Mouse (Mus musculus) embryonic facial prominence, embryonic 12.5 days (tissue): Measurements from ENCODE around the gene Hsdl1. TPM values are rescaled to one million over a fixed set of nuclear protein-coding genes. Genes with fewer than 3 reads are reported as not detected.

Experiments used
- ATAC-seq: fragments of 200-750 bp; cut with Nextera tagmentation; 2 replicates; pipeline ENCODE4 v1.8.0; 2017; ENCODE audit not compliant: insufficient number of reproducible peaks, insufficient read depth, low FRiP score, low TSS enrichment
- H3K27ac ChIP-seq: fragments of 300-500 bp; sonication (generic); 2 replicates; pipeline ENCODE4 v1.5.1; 2016; ENCODE audit warnings: mild to moderate bottlenecking
- H3K27me3 ChIP-seq: fragments of 300-500 bp; sonication (generic); 2 replicates; pipeline ENCODE4 v1.6.1; 2016; ENCODE audit warnings: mild to moderate bottlenecking, moderate library complexity
- H3K36me3 ChIP-seq: fragments of 300-500 bp; sonication (generic); 2 replicates; pipeline ENCODE4 v1.6.1; 2016; ENCODE audit warnings: mild to moderate bottlenecking
- H3K4me1 ChIP-seq: fragments of 300-500 bp; sonication (generic); 2 replicates; pipeline ENCODE4 v1.6.1; 2016
- H3K4me2 ChIP-seq: fragments of 300-500 bp; sonication (generic); replicated peaks from 2 replicates; pipeline ENCODE4 v1.6.1; 2016; ENCODE audit warnings: mild to moderate bottlenecking, moderate library complexity
- H3K4me3 ChIP-seq: fragments of 300-500 bp; sonication (generic); 2 replicates; pipeline ENCODE4 v1.5.1; 2016; ENCODE audit warnings: mild to moderate bottlenecking
- H3K9ac ChIP-seq: fragments of 300-500 bp; sonication (generic); 2 replicates; pipeline ENCODE4 v1.6.1; 2016; ENCODE audit warnings: mild to moderate bottlenecking, moderate library complexity
- H3K9me3 ChIP-seq: fragments of 300-500 bp; sonication (generic); 2 replicates; pipeline ENCODE4 v1.6.1; 2016; ENCODE audit warnings: mild to moderate bottlenecking, moderate library complexity
- WGBS: fragments of 180-500 bp; shearing (Covaris S2); methylation state at CpG from one replicate; pipeline ENCODE4 v1.1.7; 2016; 5-methylcytosine and 5-hydroxymethylcytosine counted together
- polyA plus RNA-seq: library from polyadenylated mRNA; unstranded; fragments of >200 nt; fragmentation: Nextera tagmentation; extraction: Ambion mirVana; gene quantifications from 2 replicates; pipeline ENCODE4 v1.2.1, GENCODE M21; 2016

Gene Hsdl1
- polyA plus RNA-seq, 1 experiment from 2014 or later = 37.2 TPM

DNA sequence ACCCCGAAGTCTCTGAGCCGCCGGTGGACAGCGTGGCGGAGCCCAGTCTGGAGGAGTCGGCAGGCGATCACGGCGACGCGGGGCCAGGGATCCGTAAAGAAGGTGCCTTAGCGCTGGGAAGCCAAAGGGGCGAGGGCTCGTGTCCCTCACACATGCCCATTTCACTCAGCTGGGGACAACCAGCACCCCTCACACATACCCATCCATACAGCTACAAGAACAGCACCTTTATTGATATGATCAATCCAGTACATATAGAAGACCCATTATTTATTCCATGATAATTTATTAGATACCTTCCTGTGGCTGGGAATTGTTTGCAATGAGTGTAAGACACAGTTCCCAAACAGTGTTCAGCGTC is 363 bp upstream of the Hsdl1 start:
- ATAC-seq = peak; percentile 13; the same call in 1 of the 2 replicates
- WGBS = 2% methylated on average over 16 of the region's 16 CpGs
- Histone ChIP-seq H3K27ac (no peak overlapping the region), H3K27me3 (peaks cover 34% of the 10 kb centered on the region), H3K4me3 (peak overlapping the region; percentile 80), H3K9ac (peak overlapping the region; percentile 77), H3K9me3 (no peaks in the 10 kb centered on the region), H3K36me3 (no peaks in the 10 kb centered on the region), H3K4me1 (peaks cover 17% of the 10 kb centered on the region), H3K4me2 (peak overlapping the region; percentile 98)

DNA sequence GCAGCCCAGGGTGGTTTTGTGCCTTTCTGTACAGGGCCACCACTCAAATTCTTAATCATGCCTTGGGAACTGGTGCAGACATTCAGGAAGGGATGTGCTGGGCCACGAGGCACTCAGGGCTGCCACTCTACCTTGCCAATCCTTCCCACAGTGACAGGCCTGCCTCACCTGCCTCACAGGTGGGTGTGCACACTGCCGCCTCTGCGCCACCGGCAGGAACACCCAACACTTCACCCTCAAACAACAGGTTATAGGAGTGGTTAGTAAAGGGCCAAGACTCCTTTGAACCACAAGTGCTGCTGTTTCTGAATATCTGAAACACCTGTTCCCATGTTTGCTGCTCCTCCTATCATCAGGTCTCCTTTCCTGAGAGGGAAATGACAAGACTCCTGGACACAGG is 2.6 kb downstream of the Hsdl1 start:
- Histone ChIP-seq H3K9me3 (no peaks in the 10 kb centered on the region), H3K27ac (no peak overlapping the region), H3K9ac (no peak overlapping the region), H3K4me2 (no peak overlapping the region), H3K36me3 (no peaks in the 10 kb centered on the region), H3K4me3 (no peak overlapping the region), H3K27me3 (peaks cover 26% of the 10 kb centered on the region), H3K4me1 (peaks cover 17% of the 10 kb centered on the region)
- WGBS = 93% methylated on average over 4 of the region's 4 CpGs
- ATAC-seq = no peak

GRCm38 (mm10) chr8:119571135-119571534 is 3.8 kb downstream of the Hsdl1 start:
- no peak overlapping the region for H3K9ac ChIP-seq
- H3K9me3 ChIP-seq = no peaks in the 10 kb centered on the region
- peaks cover 6% of the 10 kb centered on the region for H3K36me3 ChIP-seq
- peaks cover 17% of the 10 kb centered on the region for H3K4me1 ChIP-seq
- H3K27me3 ChIP-seq = peaks cover 15% of the 10 kb centered on the region; the same call in 1 of the 2 replicates
- no peak overlapping the region for H3K4me2 ChIP-seq
- H3K4me3 ChIP-seq = no peak overlapping the region
- no peak overlapping the region for H3K27ac ChIP-seq
- WGBS = 87% methylated on average over 6 of the region's 6 CpGs
- no peak for ATAC-seq

DNA sequence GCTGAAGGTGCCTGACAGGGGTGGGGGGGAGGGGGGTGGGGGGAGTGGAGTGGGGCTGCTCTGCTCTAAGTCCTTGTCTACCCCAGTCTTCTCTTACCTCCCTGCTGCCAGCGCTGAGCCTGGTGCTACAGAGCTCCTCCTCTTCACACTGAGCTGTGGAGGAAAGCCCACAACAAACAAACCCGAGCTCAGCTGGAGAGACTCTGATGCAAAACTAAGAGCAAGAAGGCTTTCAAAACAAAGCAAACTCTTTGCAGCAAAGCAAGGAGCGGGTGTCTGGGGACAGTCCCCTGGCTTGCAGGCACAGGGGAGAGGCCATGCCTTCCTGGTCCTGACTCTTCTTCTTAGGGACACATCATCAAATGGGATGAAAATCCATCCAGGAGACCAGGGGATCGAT is 5.1 kb downstream of the Hsdl1 start:
- Histone ChIP-seq H3K4me2 (no peak overlapping the region), H3K9me3 (no peaks in the 10 kb centered on the region), H3K27ac (no peak overlapping the region), H3K4me3 (no peak overlapping the region), H3K9ac (no peak overlapping the region), H3K4me1 (peaks cover 14% of the 10 kb centered on the region), H3K27me3 (0 out of 2 replicates have a peak, but pooled peaks cover 9% of the 10 kb centered on the region), H3K36me3 (peaks cover 19% of the 10 kb centered on the region)
- no peak for ATAC-seq
- WGBS = 31% methylated on average over 4 of the region's 4 CpGs

DNA sequence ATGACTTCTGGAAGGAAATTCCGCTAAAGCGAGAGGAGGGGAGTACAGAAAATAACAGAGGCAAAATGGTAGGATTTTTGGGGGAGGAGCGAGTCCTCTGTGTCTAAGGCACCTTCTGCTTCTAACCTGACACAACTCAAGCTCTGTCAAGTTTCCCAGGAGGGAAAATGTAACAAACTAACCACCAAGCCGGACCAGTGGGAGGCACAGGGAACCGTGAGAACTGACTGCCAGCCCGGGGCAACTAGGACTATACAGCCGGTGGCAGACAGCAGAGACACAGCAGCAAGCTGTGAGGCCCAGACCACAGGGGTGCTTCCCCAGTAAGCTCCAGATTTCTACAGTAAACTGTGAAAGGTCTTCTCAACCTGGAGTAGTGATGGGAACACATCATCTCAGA is 6.0 kb downstream of the Hsdl1 start:
- H3K4me2 ChIP-seq = no peak overlapping the region
- peaks cover 10% of the 10 kb centered on the region for H3K4me1 ChIP-seq
- H3K4me3 ChIP-seq = no peak overlapping the region
- no peak for ATAC-seq
- H3K27me3 ChIP-seq = 0 out of 2 replicates have a peak, but pooled peaks cover under 1% of the 10 kb centered on the region
- H3K9ac ChIP-seq = no peak overlapping the region
- H3K27ac ChIP-seq = no peak overlapping the region
- 63% methylated on average over 7 of the region's 7 CpGs for WGBS
- H3K36me3 ChIP-seq = peaks cover 27% of the 10 kb centered on the region
- no peaks in the 10 kb centered on the region for H3K9me3 ChIP-seq

DNA sequence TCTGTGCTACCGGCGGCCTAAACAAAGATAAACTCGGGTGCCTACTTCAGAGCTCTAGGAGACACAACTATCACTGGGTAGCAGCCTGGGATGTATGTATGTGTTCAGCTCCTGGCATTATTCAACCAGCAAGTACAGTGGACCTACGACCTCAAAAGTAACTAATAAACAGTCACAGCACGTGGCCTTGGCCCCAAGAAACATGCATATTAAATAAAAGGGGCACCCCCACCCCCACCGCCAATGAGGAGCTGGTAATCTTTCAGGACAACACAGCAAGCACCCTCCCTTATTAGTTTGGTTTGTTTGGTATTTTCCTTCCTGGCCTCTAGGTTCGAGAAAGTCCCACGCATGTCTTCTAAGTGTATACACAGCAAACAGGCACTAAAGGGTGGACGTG is 6.7 kb downstream of the Hsdl1 start:
- Histone ChIP-seq H3K9ac (no peak overlapping the region), H3K27me3 (no peaks in the 10 kb centered on the region), H3K27ac (no peak overlapping the region), H3K9me3 (no peaks in the 10 kb centered on the region), H3K4me1 (peaks cover 3% of the 10 kb centered on the region; the same call in 1 of the 2 replicates), H3K4me3 (no peak overlapping the region), H3K4me2 (no peak overlapping the region), H3K36me3 (peaks cover 32% of the 10 kb centered on the region)
- WGBS = 86% methylated on average over 9 of the region's 9 CpGs
- ATAC-seq = no peak

DNA sequence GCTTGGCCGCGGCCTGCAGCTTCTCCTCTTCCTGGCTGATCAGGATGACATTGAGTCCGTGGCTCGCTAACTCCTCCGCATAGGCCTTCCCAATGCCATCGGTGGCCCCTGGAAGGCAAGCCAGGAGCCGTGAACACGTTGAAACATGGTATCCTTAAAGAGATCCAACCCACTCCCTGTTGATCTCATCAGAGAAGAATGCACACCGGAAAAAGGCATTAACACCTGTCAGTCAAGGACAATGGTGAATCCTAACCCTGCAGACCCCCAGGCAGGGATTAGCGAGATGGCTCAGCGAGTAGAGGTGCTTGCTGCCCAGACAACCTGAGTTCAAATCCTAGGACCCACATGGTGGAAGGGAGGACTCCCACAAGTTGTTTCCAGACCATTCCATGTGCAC is 8.6 kb downstream of the Hsdl1 start:
- Histone ChIP-seq H3K9ac (no peak overlapping the region), H3K4me2 (no peak overlapping the region), H3K27me3 (no peaks in the 10 kb centered on the region), H3K36me3 (peaks cover 38% of the 10 kb centered on the region), H3K9me3 (no peaks in the 10 kb centered on the region), H3K4me1 (no peaks in the 10 kb centered on the region), H3K4me3 (no peak overlapping the region), H3K27ac (no peak overlapping the region)
- no peak for ATAC-seq
- 78% methylated on average over 11 of the region's 11 CpGs for WGBS

DNA sequence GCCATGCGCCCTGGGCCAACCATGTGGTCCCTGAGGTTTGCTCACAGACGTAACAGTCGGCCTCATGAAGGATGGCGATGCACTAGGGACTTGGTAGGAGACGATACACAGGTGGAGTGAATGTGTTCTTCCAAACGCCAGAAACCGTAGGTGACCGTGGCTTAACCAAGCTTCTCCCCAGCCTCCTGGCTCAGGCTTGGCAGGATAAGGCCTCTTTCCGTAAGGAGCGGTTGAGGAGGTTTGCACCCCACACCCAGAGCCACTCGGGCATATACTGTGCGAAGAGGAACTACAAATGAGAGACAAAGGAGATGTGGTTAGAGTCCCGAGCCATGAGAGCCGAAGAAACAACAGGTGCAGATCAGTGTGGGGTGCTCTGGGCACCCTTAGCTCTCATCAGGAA is 11.1 kb downstream of the Hsdl1 start:
- Histone ChIP-seq H3K4me3 (no peak overlapping the region), H3K4me1 (no peaks in the 10 kb centered on the region), H3K9ac (no peak overlapping the region), H3K27me3 (no peaks in the 10 kb centered on the region), H3K36me3 (peaks cover 38% of the 10 kb centered on the region), H3K27ac (no peak overlapping the region), H3K4me2 (no peak overlapping the region), H3K9me3 (no peaks in the 10 kb centered on the region)
- WGBS = 93% methylated on average over 14 of the region's 14 CpGs
- no peak for ATAC-seq

DNA sequence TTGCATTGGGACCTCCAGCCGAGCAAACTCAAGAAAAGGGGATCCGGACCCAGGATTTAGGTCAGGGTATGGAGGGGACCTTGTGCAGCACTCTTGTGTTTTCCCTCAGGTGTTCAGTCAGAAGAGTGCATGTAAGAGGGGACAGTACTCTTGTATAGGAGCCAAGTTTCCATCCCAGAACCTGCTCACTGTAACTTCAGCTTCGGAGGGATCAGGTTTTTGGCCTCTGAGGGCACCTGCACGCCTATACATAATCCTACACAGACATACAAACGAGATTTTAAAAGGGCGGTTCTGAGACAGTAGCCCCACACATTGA is 15.6 kb downstream of the Hsdl1 start:
- peak overlapping the region; percentile 29 for H3K4me3 ChIP-seq

DNA sequence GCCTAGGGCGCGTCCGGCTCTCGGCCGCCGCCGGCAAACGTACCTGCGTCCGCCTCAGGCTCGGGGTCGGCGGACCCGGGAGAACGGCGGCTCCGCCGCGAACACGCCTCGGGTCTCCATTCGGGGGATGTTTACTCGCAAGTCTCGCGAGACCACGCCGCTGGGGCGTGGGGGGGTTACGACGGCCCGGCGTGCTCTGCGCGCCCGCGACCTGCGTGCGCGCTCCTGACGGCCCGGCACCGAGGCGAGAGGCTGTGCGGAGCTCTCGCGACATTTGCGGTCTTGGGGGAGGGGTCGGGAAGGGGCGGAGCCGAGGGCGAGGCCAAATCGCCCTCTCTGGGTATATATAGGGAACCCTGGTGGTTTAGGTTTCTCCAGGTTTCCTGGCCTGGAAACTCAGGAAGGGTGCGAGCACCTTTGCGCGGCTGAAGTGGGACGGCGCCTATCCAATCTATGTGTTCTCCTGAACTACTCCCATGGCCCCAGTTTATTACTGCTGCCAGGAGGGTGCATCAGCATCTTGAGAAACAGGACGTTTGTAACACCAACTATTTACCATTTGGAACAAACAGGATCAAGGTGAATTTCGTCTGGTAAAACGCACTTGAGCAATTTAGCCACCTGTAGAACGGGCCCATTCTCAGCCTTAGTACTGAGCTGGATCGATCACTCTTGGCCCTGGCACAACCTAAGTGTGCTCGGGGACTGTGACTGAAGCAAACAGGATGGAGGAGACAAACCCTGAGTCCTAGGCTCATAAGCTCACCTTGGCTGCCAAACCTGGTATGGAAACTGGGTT is 16.2 kb downstream of the Hsdl1 start, which contains the start of gene Mbtps1:
TSS of gene Mbtps1 (minus strand) at position 133 of the 799 bp plus-strand sequence.
- Histone ChIP-seq H3K36me3 (peaks cover 10% of the 10 kb centered on the region), H3K9ac (peak within 1 kb of the TSS; percentile 74), H3K4me2 (peak within 1 kb of the TSS; percentile 88), H3K4me3 (peak within 1 kb of the TSS; percentile 71), H3K4me1 (peaks cover 14% of the 10 kb centered on the region), H3K9me3 (no peaks in the 10 kb centered on the region), H3K27ac (peak within 1 kb of the TSS; percentile 88), H3K27me3 (no peaks in the 10 kb centered on the region)
- 7% methylated on average over 61 of the region's 63 CpGs for WGBS
- ATAC-seq = peak; percentile 93

More for the DNA sequence above, 15.6 kb downstream of the Hsdl1 start:
- no peaks in the 10 kb centered on the region for H3K9me3 ChIP-seq
- peak overlapping the region; percentile 88 for H3K4me2 ChIP-seq
- no peaks in the 10 kb centered on the region for H3K27me3 ChIP-seq
- H3K36me3 ChIP-seq = peaks cover 16% of the 10 kb centered on the region
- WGBS = 92% methylated on average over 6 of the region's 6 CpGs
- no peak for ATAC-seq
- H3K9ac ChIP-seq = peak overlapping the region; percentile 53; the same call in 1 of the 2 replicates
- H3K4me1 ChIP-seq = peaks cover 14% of the 10 kb centered on the region
- H3K27ac ChIP-seq = peak overlapping the region; percentile 65; the same call in 1 of the 2 replicates

- Histone ChIP-seq H3K9ac (peak overlapping the region; percentile 74), H3K36me3 (peaks cover 4% of the 10 kb centered on the region), H3K9me3 (no peaks in the 10 kb centered on the region), H3K27me3 (no peaks in the 10 kb centered on the region), H3K4me2 (peak overlapping the region; percentile 88), H3K27ac (peak overlapping the region; percentile 88), H3K4me3 (peak overlapping the region; percentile 71), H3K4me1 (peaks cover 16% of the 10 kb centered on the region)
- peak; percentile 91 for ATAC-seq
- 2% methylated on average over 53 of the region's 55 CpGs for WGBS
Observed at GRCm38 (mm10) chr8:119557821-119558602, 17.0 kb downstream of the Hsdl1 start.

GRCm38 (mm10) chr8:119557132-119557531 is 17.9 kb downstream of the Hsdl1 start:
- H3K4me1 ChIP-seq = peaks cover 21% of the 10 kb centered on the region
- peak overlapping the region; percentile 74 for H3K9ac ChIP-seq

More at GRCm38 (mm10) chr8:119557132-119557531, 17.9 kb downstream of the Hsdl1 start:
- no peaks in the 10 kb centered on the region for H3K27me3 ChIP-seq
- ATAC-seq = no peak
- H3K9me3 ChIP-seq = no peaks in the 10 kb centered on the region
- 0 out of 2 replicates have a peak, but pooled peaks cover 2% of the 10 kb centered on the region for H3K36me3 ChIP-seq
- WGBS = 87% methylated on average over 9 of the region's 9 CpGs
- peak overlapping the region; percentile 88 for H3K4me2 ChIP-seq
- H3K4me3 ChIP-seq = peak overlapping the region; percentile 71
- H3K27ac ChIP-seq = no peak overlapping the region
